Mouse (Mus musculus) testis, adult 2 months (tissue): ENCODE results near the gene Aff4.
A peak's percentile ranks its signal among the peaks of the same experiment; 100 is the strongest.

Source experiments
- CTCF ChIP-seq: fragments of 200-500 bp; IDR thresholded peaks from 2 replicates; pipeline ENCODE4 v1.5.1; 2012; ENCODE audit warnings: low read depth, mild to moderate bottlenecking, inconsistent platforms, low read length, moderate library complexity; ENCODE audit not compliant: control insufficient read depth, insufficient read depth, insufficient replicate concordance
- POLR2A ChIP-seq: fragments of 200-500 bp; IDR thresholded peaks from 2 replicates; pipeline ENCODE4 v1.6.1; 2012; ENCODE audit warnings: low read depth, mild to moderate bottlenecking, inconsistent platforms, low read length, moderate library complexity; ENCODE audit not compliant: control insufficient read depth

DNA sequence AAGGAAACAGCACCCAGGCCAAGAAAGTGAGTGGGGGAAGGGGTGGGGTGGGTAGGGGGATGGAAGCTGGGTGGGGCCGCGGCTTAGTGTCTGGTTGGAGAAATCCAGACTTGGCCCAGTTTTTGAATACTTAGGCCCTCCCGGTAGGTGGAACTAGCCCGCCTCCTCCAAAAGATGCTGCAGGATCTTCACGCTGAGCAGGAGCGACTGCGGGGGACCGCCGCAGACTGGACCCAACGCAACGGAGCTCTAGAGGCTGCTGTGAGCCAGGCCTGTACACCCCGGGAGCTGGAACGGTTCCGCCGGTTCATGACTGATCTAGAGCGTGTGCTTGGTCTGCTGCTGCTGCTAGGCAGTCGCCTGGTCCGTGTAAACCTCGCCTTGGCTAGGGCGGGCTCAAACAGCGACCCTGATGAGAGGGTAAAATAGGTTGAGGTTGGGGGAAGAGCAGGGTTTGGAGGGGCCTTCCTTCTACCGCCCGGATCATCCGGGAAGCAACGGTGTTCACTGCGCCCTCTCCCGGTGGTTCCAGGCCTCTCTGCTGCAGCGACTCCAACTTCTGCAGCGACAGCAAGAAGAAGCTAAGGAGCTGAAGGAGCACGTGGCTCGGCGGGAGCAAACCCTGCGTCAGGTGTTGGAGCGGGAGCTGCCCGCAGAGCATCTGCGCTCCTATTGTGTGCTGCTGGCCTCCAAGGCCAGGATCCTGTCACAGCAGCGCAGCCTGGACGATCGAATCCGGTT, 115.8 kb downstream of the Aff4 start:
- TF ChIP-seq CTCF (peak; percentile 69; the same call in 1 of the 2 replicates), POLR2A (no peak; the same call in 1 of the 2 replicates)
